Comparison of ENCODE assay signal across 16 mouse cellular contexts in the genomic region with DNA sequence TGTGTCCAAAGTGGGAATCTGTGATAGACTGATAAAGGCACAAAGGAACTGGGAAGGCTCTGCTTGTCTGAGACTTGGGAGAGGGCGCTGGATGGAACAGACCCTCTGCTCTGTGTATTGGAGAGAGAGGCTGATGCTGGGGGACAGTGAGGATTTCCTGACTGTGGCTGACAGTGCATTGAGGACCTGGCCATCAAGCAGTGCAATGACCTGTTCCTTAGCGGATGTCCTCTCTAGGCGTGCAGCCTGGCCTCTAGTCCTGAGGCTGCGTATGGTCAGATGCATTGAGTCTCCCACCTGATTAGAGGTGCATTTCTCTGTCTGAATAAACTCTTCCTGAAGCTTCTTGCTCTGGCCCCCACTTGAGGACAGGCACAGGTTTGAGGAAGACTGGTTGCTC.
DNase-seq lines count a peak whose midpoint lies in the region; ATAC-seq lines count a peak whose summit lies in the region.
"Had no signal": no experiment of that assay in that cellular context is flagged by ENCODE, and none has a peak within 500 bp of the region (broad histone marks: within the 10 kb centered on the region; RNA-seq: fewer than 3 reads in every experiment).

No protein-coding gene starts in this region.

- H3K4me1 ChIP-seq in forebrain, embryonic 11.5 days (replicated peaks; ENCODE audit: control insufficient read depth, insufficient read depth, low read length), result no peaks in the 10 kb centered on the region
- H3K4me1 ChIP-seq in forebrain, embryonic 10.5 days, result peaks cover 22% of the 10 kb centered on the region
- peaks cover 44% of the 10 kb centered on the region for H3K4me1 ChIP-seq in forebrain, embryonic 13.5 days
- H3K4me1 ChIP-seq in hindbrain, embryonic 16.5 days (ENCODE audit: control insufficient read depth, insufficient read depth, low read depth, low read length), result peaks cover 9% of the 10 kb centered on the region
- peaks cover 60% of the 10 kb centered on the region for H3K4me1 ChIP-seq in neural tube, embryonic 13.5 days (replicated peaks)
- H3K4me1 ChIP-seq: megakaryocyte, embryonic 14.5 days had no signal

- no peak for ATAC-seq in forebrain, embryonic 11.5 days (replicated peaks; ENCODE audit: low FRiP score)
- ATAC-seq in forebrain, embryonic 13.5 days, result no peak
- ATAC-seq in hindbrain, embryonic 16.5 days, result no peak
- ATAC-seq in neural tube, embryonic 13.5 days (ENCODE audit: low read depth), result no peak

- no peak for DNase-seq in forebrain, embryonic 11.5 days (ENCODE audit: low spot score)
- DNase-seq in forebrain, embryonic 10.5 days (ENCODE audit: extremely low spot score, low spot score), result no peak
- DNase-seq in thymus, adult 18-20 months, result no peak
- no peak for DNase-seq in left cerebral cortex, postnatal 25 days (ENCODE audit: low spot score in 2 of 2)
- no peak for DNase-seq in gastrocnemius, adult 8-10 months (ENCODE audit: low spot score in 2 of 2)
- DNase-seq: cerebellum, postnatal 14 days; gastrocnemius, postnatal 14 days; kidney, postnatal 14 days; lung, embryonic 14.5 days; right cerebral cortex, postnatal 4 days; thymus, postnatal 25 days had no signal

- intact Hi-C loops in left cerebral cortex, postnatal 25 days (cut with DNase I), result loop anchor here (5.0 to 10.0 kb wide), 3 partner anchors 128 to 558 kb away; no protein-coding TSS in a partner anchor

- H3K27me3 ChIP-seq in forebrain, embryonic 11.5 days (ENCODE audit: control insufficient read depth, insufficient read depth, low read length), result no peaks in the 10 kb centered on the region
- no peaks in the 10 kb centered on the region for H3K27me3 ChIP-seq in forebrain, embryonic 10.5 days (ENCODE audit: poor library complexity, severe bottlenecking)
- H3K27me3 ChIP-seq in forebrain, embryonic 13.5 days, result no peaks in the 10 kb centered on the region
- H3K27me3 ChIP-seq in hindbrain, embryonic 16.5 days (replicated peaks; ENCODE audit: control insufficient read depth, insufficient read depth, low read length), result no peaks in the 10 kb centered on the region
- no peaks in the 10 kb centered on the region for H3K27me3 ChIP-seq in neural tube, embryonic 13.5 days
- H3K27me3 ChIP-seq: megakaryocyte, embryonic 14.5 days had no signal

- H3K27ac ChIP-seq in forebrain, embryonic 11.5 days (ENCODE audit: low read depth, low read length), result no peak overlapping the region
- H3K27ac ChIP-seq in forebrain, embryonic 10.5 days, result no peak overlapping the region
- H3K27ac ChIP-seq in forebrain, embryonic 13.5 days, result peak overlapping the region; percentile 26; the same call in 1 of the 2 replicates
- peak overlapping the region; percentile 84; the same call in 1 of the 2 replicates for H3K27ac ChIP-seq in hindbrain, embryonic 16.5 days (ENCODE audit: low read depth, low read length)
- H3K27ac ChIP-seq in neural tube, embryonic 13.5 days (replicated peaks), result peak overlapping the region; percentile 90

- 0 out of 2 replicates have a peak overlapping the region, but pooled peaks have one; percentile 28 for H3K4me2 ChIP-seq in forebrain, embryonic 11.5 days (ENCODE audit: low read depth, low read length, severe bottlenecking)
- H3K4me2 ChIP-seq in forebrain, embryonic 13.5 days, result peak overlapping the region; percentile 65
- peak overlapping the region; percentile 60 for H3K4me2 ChIP-seq in hindbrain, embryonic 16.5 days (ENCODE audit: low read length)
- H3K4me2 ChIP-seq in neural tube, embryonic 13.5 days, result peak overlapping the region; percentile 77
- H3K4me2 ChIP-seq: lung, embryonic 14.5 days had no signal

- H3K36me3 ChIP-seq in forebrain, embryonic 11.5 days (ENCODE audit: control insufficient read depth, insufficient read depth, low read length), result no peaks in the 10 kb centered on the region
- no peaks in the 10 kb centered on the region for H3K36me3 ChIP-seq in forebrain, embryonic 10.5 days (replicated peaks)
- no peaks in the 10 kb centered on the region for H3K36me3 ChIP-seq in forebrain, embryonic 13.5 days (ENCODE audit: poor library complexity, severe bottlenecking)
- H3K36me3 ChIP-seq in hindbrain, embryonic 16.5 days (ENCODE audit: control insufficient read depth, insufficient read depth, low read length), result no peaks in the 10 kb centered on the region
- H3K36me3 ChIP-seq in neural tube, embryonic 13.5 days, result no peaks in the 10 kb centered on the region
- H3K36me3 ChIP-seq: G1E had no signal

- peak overlapping the region; percentile 18; the same call in 1 of the 2 replicates for H3K4me3 ChIP-seq in forebrain, embryonic 11.5 days (ENCODE audit: low read depth, low read length)
- no peak overlapping the region for H3K4me3 ChIP-seq in forebrain, embryonic 10.5 days
- peak overlapping the region; percentile 45 for H3K4me3 ChIP-seq in forebrain, embryonic 13.5 days
- H3K4me3 ChIP-seq in hindbrain, embryonic 16.5 days (ENCODE audit: low read length), result peak overlapping the region; percentile 50
- peak overlapping the region; percentile 54 for H3K4me3 ChIP-seq in neural tube, embryonic 13.5 days
- H3K4me3 ChIP-seq: megakaryocyte, embryonic 14.5 days had no signal

- no peaks in the 10 kb centered on the region for H3K9me3 ChIP-seq in forebrain, embryonic 11.5 days (ENCODE audit: control insufficient read depth, low read length)
- H3K9me3 ChIP-seq in forebrain, embryonic 10.5 days, result no peaks in the 10 kb centered on the region
- H3K9me3 ChIP-seq in forebrain, embryonic 13.5 days (replicated peaks), result no peaks in the 10 kb centered on the region
- no peaks in the 10 kb centered on the region for H3K9me3 ChIP-seq in hindbrain, embryonic 16.5 days (ENCODE audit: control insufficient read depth, low read length)
- H3K9me3 ChIP-seq in neural tube, embryonic 13.5 days, result no peaks in the 10 kb centered on the region
- H3K9me3 ChIP-seq: G1E; megakaryocyte, embryonic 14.5 days had no signal

- 92% methylated on average over 4 of the region's 4 CpGs for WGBS in forebrain, embryonic 11.5 days
- 92% methylated on average over 4 of the region's 4 CpGs for WGBS in forebrain, embryonic 10.5 days
- 91% methylated on average over 4 of the region's 4 CpGs for WGBS in forebrain, embryonic 13.5 days
- 85% methylated on average over 4 of the region's 4 CpGs for WGBS in hindbrain, embryonic 16.5 days
- WGBS in neural tube, embryonic 13.5 days, result 82% methylated on average over 4 of the region's 4 CpGs

- H3K9ac ChIP-seq in forebrain, embryonic 11.5 days (ENCODE audit: low read length), result no peak overlapping the region
- H3K9ac ChIP-seq in forebrain, embryonic 13.5 days, result peak overlapping the region; percentile 69
- peak overlapping the region; percentile 58 for H3K9ac ChIP-seq in hindbrain, embryonic 16.5 days (ENCODE audit: low read depth, low read length)
- peak overlapping the region; percentile 72 for H3K9ac ChIP-seq in neural tube, embryonic 13.5 days
- H3K9ac ChIP-seq: lung, embryonic 14.5 days had no signal

Comparison
In these comparisons a context has a peak if more than half of its experiments do, and no peak if none do; other contexts are left out.
1. H3K27ac ChIP-seq: peak in forebrain, embryonic 13.5 days (single experiment), hindbrain, embryonic 16.5 days (single experiment) and neural tube, embryonic 13.5 days (single experiment); none in forebrain, embryonic 11.5 days (single experiment) and forebrain, embryonic 10.5 days (single experiment).
2. Peak in every context shown above with its lines, with median percentiles within 50 percentile points of each other: H3K4me2 ChIP-seq.